Mouse (Mus musculus): ENCODE measurements around the gene Itfg2. TPM values are rescaled to one million over a fixed set of nuclear protein-coding genes. Genes with fewer than 3 reads are reported as not detected.

Gene Itfg2
- polyA plus RNA-seq (2012; rRNA removed), result 34.6 and 38.2 TPM in 2 replicates

DNA sequence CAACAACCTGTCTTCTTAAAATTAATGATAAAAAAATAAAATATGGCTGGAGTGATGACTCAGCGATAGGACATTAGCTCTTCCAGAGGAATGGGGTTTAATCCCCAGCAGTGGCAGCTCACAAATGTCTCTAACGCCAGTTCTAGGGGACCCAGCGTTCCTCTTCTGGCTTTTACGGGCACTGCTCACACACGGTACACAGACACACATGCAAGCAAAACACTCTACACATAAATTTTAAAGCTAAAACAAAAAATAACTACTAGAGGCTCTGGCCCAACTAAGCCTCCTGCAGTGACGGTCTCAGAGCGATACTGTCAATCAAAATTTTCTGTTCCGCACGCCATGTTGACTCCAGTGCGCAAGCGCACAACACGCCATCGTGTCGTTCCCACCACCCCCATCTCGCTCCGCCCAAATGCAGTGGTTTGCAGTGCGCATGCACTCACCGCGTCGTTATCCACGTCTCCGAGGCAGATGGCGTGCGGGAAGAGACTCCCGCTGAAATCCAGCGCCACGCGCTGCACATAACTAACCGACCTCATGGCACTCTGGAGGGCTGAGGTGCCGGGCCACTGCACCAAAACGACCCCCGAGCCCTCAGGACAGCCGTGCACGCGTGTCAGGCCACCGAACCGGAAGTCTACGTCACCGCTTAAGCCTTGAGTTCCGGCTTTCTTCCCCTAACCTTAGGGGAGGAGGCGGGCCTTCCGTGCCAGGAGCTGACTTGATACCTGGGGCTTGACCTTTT, at the start of gene Itfg2:
Gene Itfg2, minus strand, starts transcription at position 663 of the 751 bp plus-strand sequence.

GRCm38 (mm10) chr6:128438317-128438870, 13.7 kb upstream of the Itfg2 start, which contains the start of gene Fkbp4:
Gene Fkbp4 (minus strand): TSS chr6:128438677.

DNA sequence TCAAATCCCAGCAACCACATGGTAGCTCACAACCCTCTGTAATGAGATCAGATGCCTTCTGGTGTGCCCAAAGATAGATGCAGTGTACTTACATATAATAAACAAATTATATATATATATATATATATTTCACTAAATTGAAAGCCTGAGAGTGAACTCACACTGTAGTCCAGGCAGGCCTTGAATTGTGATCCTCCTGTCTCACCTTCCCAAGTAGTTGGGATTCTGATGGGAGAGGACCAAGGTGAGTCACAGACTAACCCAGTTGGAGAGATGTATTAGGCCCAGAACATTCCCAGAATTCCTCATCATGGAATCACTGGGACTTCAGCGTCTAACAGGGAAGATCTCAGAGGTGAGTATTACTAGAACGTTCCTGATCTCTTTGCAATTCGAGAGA, 25.7 kb downstream of the Itfg2 start, which contains the start of gene Nrip2:
Gene Nrip2, plus strand, starts transcription at position 301 of the 400 bp plus-strand sequence.

GRCm38 (mm10) chr6:128375192-128375591, 49.5 kb downstream of the Itfg2 start, which contains the start of the genes Tex52 and Gm44596:
Gene Tex52 (plus strand): TSS chr6:128375456.
Gene Gm44596 (plus strand): TSS chr6:128375503.

DNA sequence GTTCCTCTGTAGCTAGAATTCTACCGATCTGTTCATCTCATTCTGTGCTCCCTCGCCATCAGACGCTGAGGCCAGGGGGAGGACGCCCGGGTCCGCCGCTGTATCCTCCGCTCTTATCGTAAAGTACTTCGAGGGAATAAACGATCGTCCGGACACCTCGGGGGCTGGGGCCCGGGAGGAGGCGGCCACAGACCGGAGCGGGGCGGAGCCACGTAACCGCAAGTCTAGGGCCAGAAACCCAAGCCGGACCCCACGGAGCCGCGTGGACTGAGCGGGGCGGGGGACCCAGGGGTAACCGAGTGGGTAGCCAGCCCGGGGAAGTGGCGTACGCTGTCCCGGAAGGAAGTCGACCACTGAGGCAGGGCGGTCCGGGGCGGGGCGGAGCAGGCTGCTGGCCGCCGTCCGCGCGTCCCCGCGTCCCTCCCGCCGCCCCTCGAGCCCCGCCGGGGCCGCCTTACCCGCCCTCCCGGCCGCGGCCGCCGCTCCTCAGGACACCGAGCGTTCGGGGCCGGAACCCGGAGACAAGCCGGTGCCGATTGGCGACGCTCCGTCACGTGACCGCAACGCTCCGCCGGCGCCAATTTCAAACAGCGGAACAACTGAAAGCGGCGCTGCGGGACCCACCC, 62.2 kb downstream of the Itfg2 start, which contains the start of the genes Rhno1 and Foxm1:
Gene Rhno1, minus strand, starts transcription at position 531 of the 626 bp plus-strand sequence.
Gene Foxm1, plus strand, starts transcription at position 587 of the 626 bp plus-strand sequence.

Other genes starting within 250 kb of the Itfg2 start
- 0.45 and 1.3 TPM in 2 replicates for gene Tead4, start 124.1 kb downstream of the Itfg2 start, polyA plus RNA-seq (2012; rRNA removed)
- 34.5 and 40.2 TPM in 2 replicates for gene Tulp3, start 69.1 kb downstream of the Itfg2 start, polyA plus RNA-seq (2012; rRNA removed)
- gene Rhno1, start 62.0 kb downstream of the Itfg2 start, polyA plus RNA-seq (2012; rRNA removed), result 42.5 and 43.0 TPM in 2 replicates
- gene Foxm1, start 62.0 kb downstream of the Itfg2 start, polyA plus RNA-seq (2012; rRNA removed), result 50.6 and 65.2 TPM in 2 replicates
- 1.0 and 1.8 TPM in 2 replicates for gene Tex52, start 49.5 kb downstream of the Itfg2 start, polyA plus RNA-seq (2012; rRNA removed)
- not detected in 2 replicates for gene Gm44596, start 49.4 kb downstream of the Itfg2 start, polyA plus RNA-seq (2012; rRNA removed)
- gene Nrip2, start 25.6 kb downstream of the Itfg2 start, polyA plus RNA-seq (2012; rRNA removed), result 5.3 and 7.5 TPM in 2 replicates
- gene Fkbp4, start 13.7 kb upstream of the Itfg2 start, polyA plus RNA-seq (2012; rRNA removed), result 258 and 290 TPM in 2 replicates
- 0.08 TPM in 1 of 2 replicates, not detected in the other for gene Pzp, start 101.8 kb upstream of the Itfg2 start, polyA plus RNA-seq (2012; rRNA removed)
- 0.93 and 1.3 TPM in 2 replicates for gene A2ml1, start 156.7 kb upstream of the Itfg2 start, polyA plus RNA-seq (2012; rRNA removed)
- gene Klrb1a, start 198.6 kb upstream of the Itfg2 start, polyA plus RNA-seq (2012; rRNA removed), result not detected in 2 replicates
- not detected in 2 replicates for gene Clec2h, start 237.5 kb upstream of the Itfg2 start, polyA plus RNA-seq (2012; rRNA removed)